Mouse (Mus musculus) testis, adult 2 months (tissue): ENCODE measurements around the gene Nav1.

Source experiments
- CTCF ChIP-seq: fragments of 200-500 bp; IDR thresholded peaks from 2 replicates; pipeline ENCODE4 v1.5.1; 2012; ENCODE audit warnings: low read depth, mild to moderate bottlenecking, inconsistent platforms, low read length, moderate library complexity; ENCODE audit not compliant: control insufficient read depth, insufficient read depth, insufficient replicate concordance
- POLR2A ChIP-seq: fragments of 200-500 bp; IDR thresholded peaks from 2 replicates; pipeline ENCODE4 v1.6.1; 2012; ENCODE audit warnings: low read depth, mild to moderate bottlenecking, inconsistent platforms, low read length, moderate library complexity; ENCODE audit not compliant: control insufficient read depth

- no peak for TF ChIP-seq CTCF
- TF ChIP-seq POLR2A = no peak
These were observed 68.4 kb downstream of the Nav1 start for GRCm38 (mm10) chr1:135538441-135539265.
